Mouse (Mus musculus) CH12.LX (cell line): ENCODE measurements around the gene C130050O18Rik. TPM values are rescaled to one million over a fixed set of nuclear protein-coding genes. Genes with fewer than 3 reads are reported as not detected.

ENCODE experiments used
- DNase-seq: peaks from one replicate; pipeline ENCODE4 v3.0.0-alpha.2; 2013; ENCODE audit errors: extremely low read depth
- H3K27ac ChIP-seq: 2 replicates; pipeline ENCODE4 v1.5.1; 2012; ENCODE audit warnings: low read depth, mild to moderate bottlenecking, control low read depth, moderate library complexity; ENCODE audit not compliant: insufficient read depth
- H3K27me3 ChIP-seq: replicated peaks from 2 replicates; pipeline ENCODE3; 2012; ENCODE audit warnings: inconsistent platforms
- H3K36me3 ChIP-seq, 2 experiments: replicated peaks in 1 of 2; 2 replicates each; pipeline versions ENCODE3 to v1.6.1; 2012; ENCODE audit warnings: inconsistent platforms in 1 of 2, low read length in 1 of 2, mild to moderate bottlenecking in 1 of 2, mixed read lengths in 1 of 2, moderate library complexity in 1 of 2; ENCODE audit not compliant: control insufficient read depth in 1 of 2, insufficient read depth in 1 of 2
- H3K4me1 ChIP-seq, 2 experiments: 2 replicates each; pipeline ENCODE4 v1.6.1; 2012; ENCODE audit warnings: inconsistent platforms in 1 of 2, moderate library complexity in 1 of 2; ENCODE audit not compliant: insufficient read depth in 2 of 2, control insufficient read depth in 1 of 2
- H3K4me2 ChIP-seq: 2 replicates; pipeline ENCODE4 v1.6.1; 2012; ENCODE audit warnings: low read depth, mild to moderate bottlenecking, control low read depth; ENCODE audit not compliant: poor library complexity, insufficient read depth, severe bottlenecking
- H3K4me3 ChIP-seq, 3 experiments: fragments of 150-350 bp in 1 of 3; sonication (generic) in 1 of 3; replicated peaks in 1 of 3; 2 replicates each; pipeline versions ENCODE3 to v1.5.1; 2011 to 2012; ENCODE audit warnings: low read depth in 2 of 3, low read length in 2 of 3, mild to moderate bottlenecking in 2 of 3, moderate library complexity in 2 of 3, control low read depth in 1 of 3, improper control_type of control experiment in 1 of 3, inconsistent platforms in 1 of 3, mixed read lengths in 1 of 3; ENCODE audit not compliant: poor library complexity in 1 of 3
- H3K79me2 ChIP-seq: replicated peaks from 2 replicates; pipeline ENCODE4 v1.6.1; 2012; ENCODE audit warnings: mild to moderate bottlenecking, moderate library complexity; ENCODE audit not compliant: control insufficient read depth, poor library complexity, insufficient read depth, severe bottlenecking; ENCODE audit errors: extremely low read depth
- H3K9ac ChIP-seq: 2 replicates; pipeline ENCODE4 v1.6.1; 2012; ENCODE audit warnings: low read depth, mild to moderate bottlenecking, control low read depth, moderate library complexity; ENCODE audit not compliant: insufficient read depth
- H3K9me3 ChIP-seq: replicated peaks from 2 replicates; pipeline ENCODE3; 2012; ENCODE audit warnings: low read length, inconsistent platforms, mixed read lengths
- BHLHE40 ChIP-seq: IDR thresholded peaks from 2 replicates; pipeline ENCODE4 v1.6.1; 2011; ENCODE audit warnings: mild to moderate bottlenecking, low read depth, low read length, improper control_type of control experiment
- CHD1 ChIP-seq: IDR thresholded peaks from 2 replicates; pipeline ENCODE4 v1.6.1; 2012; ENCODE audit warnings: low read depth, low read length, improper control_type of control experiment, inconsistent platforms
- CHD2 ChIP-seq: IDR thresholded peaks from 2 replicates; pipeline ENCODE4 v1.6.1; 2011; ENCODE audit warnings: low read length, improper control_type of control experiment
- ELF1 ChIP-seq: IDR thresholded peaks from 2 replicates; pipeline ENCODE4 v1.6.1; 2014; ENCODE audit warnings: low read depth, mild to moderate bottlenecking, inconsistent platforms, low read length, improper control_type of control experiment
- EP300 ChIP-seq: IDR thresholded peaks from 2 replicates; pipeline ENCODE4 v1.6.1; 2011; ENCODE audit warnings: low read length, improper control_type of control experiment
- KAT2A ChIP-seq: IDR thresholded peaks from 2 replicates; pipeline ENCODE4 v1.6.1; 2012; ENCODE audit warnings: low read length, improper control_type of control experiment, inconsistent platforms; ENCODE audit not compliant: insufficient replicate concordance
- MAX ChIP-seq: IDR thresholded peaks from 2 replicates; pipeline ENCODE4 v1.6.1; 2011; ENCODE audit warnings: low read length, improper control_type of control experiment
- MXI1 ChIP-seq: IDR thresholded peaks from 2 replicates; pipeline ENCODE4 v1.6.1; 2011; ENCODE audit warnings: mild to moderate bottlenecking, low read depth, low read length, improper control_type of control experiment
- POLR2A ChIP-seq: IDR thresholded peaks from 2 replicates; pipeline ENCODE4 v1.6.1; 2011; ENCODE audit warnings: low read depth, mild to moderate bottlenecking, improper control_type of control experiment, low read length
- POLR2AphosphoS2 ChIP-seq: IDR thresholded peaks from 2 replicates; pipeline ENCODE4 v1.6.1; 2011; ENCODE audit warnings: low read depth, low read length, improper control_type of control experiment
- RAD21 ChIP-seq: IDR thresholded peaks from 2 replicates; pipeline ENCODE4 v1.6.1; 2011; ENCODE audit warnings: low read depth, mild to moderate bottlenecking, low read length, improper control_type of control experiment, moderate library complexity
- SMC3 ChIP-seq: IDR thresholded peaks from 2 replicates; pipeline ENCODE4 v1.6.1; 2011; ENCODE audit warnings: low read depth, low read length, improper control_type of control experiment
- TBP ChIP-seq: conservative IDR thresholded peaks from 2 replicates; pipeline ENCODE4 v1.6.1; 2011; ENCODE audit warnings: low read depth, low read length, improper control_type of control experiment
- TCF12 ChIP-seq: IDR thresholded peaks from 2 replicates; pipeline ENCODE4 v1.6.1; 2014; ENCODE audit warnings: low read depth, mild to moderate bottlenecking, inconsistent platforms, low read length, improper control_type of control experiment
- UBTF ChIP-seq: IDR thresholded peaks from 2 replicates; pipeline ENCODE4 v1.6.1; 2012; ENCODE audit warnings: low read depth, mild to moderate bottlenecking, inconsistent platforms, low read length, improper control_type of control experiment, moderate library complexity
- ZC3H11A ChIP-seq: IDR thresholded peaks from 2 replicates; pipeline ENCODE4 v1.6.1; 2012; ENCODE audit warnings: low read depth, mild to moderate bottlenecking, inconsistent platforms, low read length, improper control_type of control experiment
- ZKSCAN1 ChIP-seq: IDR thresholded peaks from 2 replicates; pipeline ENCODE4 v1.6.1; 2012; ENCODE audit warnings: low read depth, inconsistent platforms, low read length, improper control_type of control experiment, borderline replicate concordance
- ZNF384 ChIP-seq: IDR thresholded peaks from 2 replicates; pipeline ENCODE4 v1.6.1; 2012; ENCODE audit warnings: low read depth, low read length, improper control_type of control experiment, inconsistent platforms
- dilution Hi-C: fragments of 300-500 bp; cut with MboI; formaldehyde crosslinking; loops from 2 replicates; pipeline ENCODE4 v1.14.3; 2020; ENCODE audit warnings: low sequenced_read_pairs; ENCODE audit not compliant: extremely low pct_unique_long_range_greater_than_20kb, extremely low pct_ligation_motif_present
- in situ Hi-C: fragments of 300-500 bp; cut with MboI; formaldehyde crosslinking; loops from 3 replicates; pipeline ENCODE4 v1.14.3; 2019; ENCODE audit warnings: low sequenced_read_pairs, low pct_ligation_motif_present, low pct_unique_long_range_greater_than_20kb, mixed read lengths
- polyA plus RNA-seq: library from polyadenylated mRNA; unstranded; fragments of >175 nt; gene quantifications from 2 replicates; pipeline ENCODE4 v1.2.1, GENCODE M21; 2012; ENCODE audit warnings: low read depth; ENCODE audit not compliant: insufficient read length
- total RNA-seq, 2 experiments: library from RNA; depleted of rRNA; stranded (reverse); fragments of 300-350 nt in 1 of 2; fragments of >200 nt in 1 of 2; gene quantifications; 2 replicates each; pipeline ENCODE4 v1.2.3; 2012 to 2014

Gene C130050O18Rik
- total and polyA plus RNA-seq, 3 experiments, result 0.54 TPM; not detected in 2

DNA sequence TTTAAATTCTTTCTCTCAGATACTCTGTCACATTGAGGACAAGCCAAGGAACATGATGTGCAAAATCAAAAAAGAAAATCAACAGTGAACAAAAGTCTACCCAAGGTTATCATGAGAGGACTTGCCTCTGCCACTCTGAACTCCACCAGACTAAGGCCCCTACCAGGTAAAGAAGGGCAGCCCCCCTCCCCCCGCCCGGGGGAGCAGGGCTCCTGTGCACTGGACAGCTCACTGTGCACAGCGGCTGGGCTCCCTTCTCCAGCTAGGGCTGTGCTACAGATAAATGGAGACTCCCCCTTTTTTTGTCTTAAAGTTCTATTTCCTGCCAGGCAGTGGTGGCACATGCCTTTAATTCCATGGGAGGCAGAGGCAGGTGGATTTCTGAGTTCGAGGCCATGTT lies 32.7 kb downstream of the C130050O18Rik start:
- DNase-seq, result no peak
- Histone ChIP-seq H3K4me2 (no peak overlapping the region), H3K79me2 (no peaks in the 10 kb centered on the region), H3K27me3 (no peaks in the 10 kb centered on the region), H3K36me3 (peaks cover 0 to 76% of the 10 kb centered on the region in 2 experiments), H3K27ac (no peak overlapping the region), H3K4me3 (no peak overlapping the region), H3K9ac (no peak overlapping the region), H3K4me1 (peaks cover 0 to 10% of the 10 kb centered on the region in 2 experiments; a peak in 2 of 4 replicates), H3K9me3 (no peaks in the 10 kb centered on the region)
- no peak for TF ChIP-seq POLR2AphosphoS2
- TF ChIP-seq ZC3H11A, result no peak
- no peak for TF ChIP-seq MXI1
- no peak for TF ChIP-seq CHD1
- in situ Hi-C loops (no loop called here), dilution Hi-C loops (no loop called here)

DNA sequence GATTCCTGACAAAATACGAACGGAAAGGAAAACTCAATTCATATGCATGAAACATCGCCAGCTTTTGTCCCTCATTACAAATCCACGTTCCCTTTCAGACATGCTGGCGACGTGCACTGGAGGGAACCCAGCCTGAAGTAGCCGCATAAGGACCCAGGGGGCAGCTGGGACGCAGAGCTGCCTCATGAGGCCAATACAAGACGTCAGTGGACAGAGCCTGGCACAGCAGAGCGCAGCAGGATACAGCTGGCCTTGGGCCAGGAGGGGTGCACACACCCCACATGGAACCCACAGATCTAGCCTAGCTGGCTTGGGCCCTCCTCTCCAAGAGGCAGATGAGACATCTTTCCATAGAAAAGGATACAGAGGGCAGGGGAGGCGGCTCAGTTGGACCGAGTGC lies 33.4 kb downstream of the C130050O18Rik start:
- no peak overlapping the region for H3K4me2 ChIP-seq
- no peak for DNase-seq
- no peaks in the 10 kb centered on the region for H3K27me3 ChIP-seq
- in situ Hi-C loops (no loop called here), dilution Hi-C loops (no loop called here)
- peaks cover 0 to 78% of the 10 kb centered on the region in 2 experiments for H3K36me3 ChIP-seq
- H3K4me3 ChIP-seq, result no peak overlapping the region
- H3K27ac ChIP-seq, result no peak overlapping the region
- no peak for TF ChIP-seq ZKSCAN1
- no peak for TF ChIP-seq CHD1
- TF ChIP-seq MAX, result no peak
- TF ChIP-seq RAD21, result no peak
- no peak for TF ChIP-seq ZNF384
- TF ChIP-seq KAT2A, result no peak
- TF ChIP-seq EP300, result no peak
- no peak for TF ChIP-seq TBP
- TF ChIP-seq UBTF, result no peak
- TF ChIP-seq SMC3, result no peak
- TF ChIP-seq POLR2AphosphoS2, result no peak
- no peak for TF ChIP-seq ZC3H11A
- no peak for TF ChIP-seq CHD2
- no peak for TF ChIP-seq MXI1
- TF ChIP-seq ELF1, result no peak
- TF ChIP-seq TCF12, result no peak
- TF ChIP-seq POLR2A, result no peak
- no peak for TF ChIP-seq BHLHE40
- no peaks in the 10 kb centered on the region for H3K79me2 ChIP-seq
- peaks cover 0 to 10% of the 10 kb centered on the region in 2 experiments; a peak in 2 of 4 replicates for H3K4me1 ChIP-seq
- no peaks in the 10 kb centered on the region for H3K9me3 ChIP-seq
- no peak overlapping the region for H3K9ac ChIP-seq
